Mouse (Mus musculus) ES-Bruce4 (cell line): Measurements from ENCODE around the gene Zfp978. TPM values are rescaled to one million over a fixed set of nuclear protein-coding genes. Genes with fewer than 3 reads are reported as not detected.
"Not testable (repeated sequence)": the region's sequence is repeated elsewhere in the genome, so short reads cannot be mapped to it uniquely, and the experiment has no call there.

Experiments
- H3K27ac ChIP-seq: 2 replicates; pipeline ENCODE4 v1.5.1; 2012; ENCODE audit warnings: low read length, inconsistent platforms; ENCODE audit not compliant: insufficient read depth
- H3K27me3 ChIP-seq: 2 replicates; pipeline ENCODE4 v1.6.1; 2012; ENCODE audit warnings: mild to moderate bottlenecking, low read length, inconsistent platforms; ENCODE audit not compliant: control insufficient read depth, poor library complexity, insufficient read depth, severe bottlenecking
- H3K36me3 ChIP-seq: 2 replicates; pipeline ENCODE4 v1.6.1; 2012; ENCODE audit warnings: inconsistent platforms, mild to moderate bottlenecking, low read length, moderate library complexity; ENCODE audit not compliant: control insufficient read depth, poor library complexity, insufficient read depth, severe bottlenecking
- H3K4me1 ChIP-seq: one replicate; pipeline ENCODE4 v1.8.1; 2011; ENCODE audit warnings: low read length; ENCODE audit not compliant: control insufficient read depth, insufficient read depth
- H3K4me3 ChIP-seq: 2 replicates; pipeline ENCODE4 v1.5.1; 2011; ENCODE audit warnings: low read depth, mild to moderate bottlenecking, low read length
- H3K9ac ChIP-seq: 2 replicates; pipeline ENCODE4 v1.6.1; 2012; ENCODE audit warnings: low read depth, mild to moderate bottlenecking, inconsistent platforms; ENCODE audit not compliant: poor library complexity, severe bottlenecking
- H3K9me3 ChIP-seq: replicated peaks from 2 replicates; pipeline ENCODE4 v1.6.1; 2012; ENCODE audit warnings: mild to moderate bottlenecking, low read length, inconsistent platforms; ENCODE audit not compliant: control insufficient read depth, poor library complexity, insufficient read depth, severe bottlenecking
- CTCF ChIP-seq: IDR thresholded peaks from one replicate; pipeline ENCODE4 v1.8.1; 2011; ENCODE audit warnings: low read depth, low read length
- polyA plus RNA-seq: library from polyadenylated mRNA; stranded (reverse); fragments of >200 nt; gene quantifications from 2 replicates; pipeline ENCODE4 v1.2.4, GENCODE M21; 2011; ENCODE audit warnings: low read depth; ENCODE audit not compliant: missing spikeins, insufficient read depth, insufficient read length

The Zfp978 gene
- polyA plus RNA-seq, 1 experiment: 46.3 TPM

DNA sequence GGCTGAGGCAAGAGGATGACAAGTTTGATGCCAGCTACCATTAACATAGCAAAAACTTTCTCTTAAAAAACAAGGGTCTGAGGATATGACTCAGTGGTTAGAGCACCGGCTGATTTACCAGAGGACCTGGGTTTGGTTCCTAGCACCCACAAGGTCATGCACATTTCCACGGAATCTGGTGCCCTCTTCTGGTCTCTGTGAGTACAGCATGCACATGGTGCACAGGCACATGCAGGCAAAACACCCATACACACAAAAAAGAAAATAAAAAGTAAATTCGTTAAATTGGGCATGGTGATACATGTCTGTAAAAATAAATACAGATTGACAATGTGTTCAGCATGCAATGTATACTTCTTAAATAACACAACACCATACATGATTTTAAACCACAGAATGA is 20.9 kb upstream of the Zfp978 start:
- TF ChIP-seq CTCF: peak; percentile 49
- peaks cover 24% of the 10 kb centered on the region for H3K9me3 ChIP-seq
- not testable (repeated sequence) for H3K36me3 ChIP-seq, H3K27ac ChIP-seq, H3K4me3 ChIP-seq, H3K27me3 ChIP-seq, H3K4me1 ChIP-seq, H3K9ac ChIP-seq

DNA sequence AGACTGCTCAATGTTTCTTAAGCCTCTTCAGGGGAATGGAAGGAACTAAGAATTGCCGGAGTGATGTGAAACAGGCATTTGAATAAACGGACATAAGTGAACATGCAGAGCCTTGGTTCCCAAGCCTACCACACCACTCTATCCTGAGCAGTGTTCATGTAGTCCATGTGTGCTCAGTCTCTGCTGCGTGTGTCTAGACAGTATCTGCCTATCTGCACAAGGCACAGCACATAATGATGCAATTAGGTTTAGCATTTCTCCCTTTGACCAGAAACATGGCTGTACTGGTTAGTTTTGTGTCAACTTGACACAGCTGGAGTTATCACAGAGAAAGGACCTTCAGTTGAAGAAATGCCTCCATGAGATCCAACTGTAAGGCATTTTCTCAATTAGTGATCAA is 20.2 kb upstream of the Zfp978 start:
- not testable (repeated sequence) for H3K36me3 ChIP-seq, H3K27ac ChIP-seq, H3K27me3 ChIP-seq, H3K4me1 ChIP-seq, H3K9ac ChIP-seq, H3K4me3 ChIP-seq
- H3K9me3 ChIP-seq: peaks cover 18% of the 10 kb centered on the region

DNA sequence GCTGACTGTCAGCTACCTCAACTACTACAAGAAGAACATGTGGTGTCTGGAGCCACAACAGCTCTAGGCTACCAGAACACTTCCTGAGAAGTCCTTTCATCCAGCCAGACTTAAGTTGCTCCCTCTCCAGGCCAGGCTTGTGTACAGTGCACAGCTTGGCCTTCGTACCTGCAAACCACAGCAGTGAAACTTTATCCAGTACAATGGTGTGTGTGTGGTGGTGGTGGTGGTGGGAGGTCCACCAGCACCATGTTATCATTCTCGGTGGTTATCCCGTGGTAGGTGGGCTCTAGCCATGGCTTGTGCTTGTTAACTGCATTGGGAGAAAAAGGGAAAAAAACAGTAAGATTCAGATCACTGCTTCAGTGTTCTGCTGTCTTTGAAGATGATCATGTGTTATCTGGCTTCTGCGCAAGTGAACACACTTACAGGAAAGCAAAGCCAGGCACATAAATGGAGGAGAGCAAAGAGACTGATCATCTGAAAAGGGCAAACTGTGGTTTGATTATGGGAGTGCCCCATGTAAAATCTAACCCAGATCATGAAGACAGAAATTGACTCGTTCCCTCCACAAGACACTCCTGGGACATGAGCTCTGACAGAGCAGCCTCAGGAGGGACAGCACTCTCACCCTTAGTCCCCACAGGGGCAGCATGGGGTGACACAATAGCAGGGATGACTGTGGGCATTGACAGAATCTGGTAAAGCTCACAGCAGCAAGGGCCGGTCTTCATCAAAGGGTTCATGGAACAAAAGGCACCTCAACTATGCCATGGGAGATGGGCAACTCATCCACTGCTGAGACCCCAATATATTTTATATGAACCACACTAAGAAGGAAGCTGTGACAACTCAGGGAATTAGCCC is 17.8 kb upstream of the Zfp978 start:
- H3K27ac ChIP-seq, H3K9ac ChIP-seq, H3K27me3 ChIP-seq, H3K4me1 ChIP-seq, H3K9me3 ChIP-seq, H3K36me3 ChIP-seq, H3K4me3 ChIP-seq: not testable (repeated sequence)

DNA sequence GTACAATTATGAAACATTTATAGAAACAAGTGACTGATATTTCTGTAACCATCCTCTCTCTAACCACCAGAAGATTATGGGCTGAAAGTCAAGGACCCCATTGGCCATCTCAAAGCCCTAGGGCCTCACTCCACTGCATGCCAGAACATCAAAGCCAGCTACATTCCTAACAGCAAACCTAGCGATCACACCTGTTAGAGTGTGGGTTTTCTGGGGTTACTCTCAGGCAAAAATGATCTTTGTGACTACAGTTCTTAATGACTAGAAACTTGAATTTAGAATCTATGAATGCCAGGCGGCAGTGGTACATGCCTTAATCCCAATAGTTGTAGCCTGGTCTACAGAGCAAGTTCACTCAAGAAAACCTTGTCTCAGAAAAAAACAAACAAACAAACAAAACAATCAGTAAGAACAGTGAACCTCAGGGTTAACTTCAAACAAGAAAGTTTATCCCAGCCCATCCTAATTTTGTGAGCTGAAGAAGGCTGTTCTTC is 16.0 kb upstream of the Zfp978 start:
- H3K9ac ChIP-seq, H3K27me3 ChIP-seq, H3K9me3 ChIP-seq, H3K4me1 ChIP-seq, H3K27ac ChIP-seq, H3K36me3 ChIP-seq, H3K4me3 ChIP-seq: not testable (repeated sequence)

DNA sequence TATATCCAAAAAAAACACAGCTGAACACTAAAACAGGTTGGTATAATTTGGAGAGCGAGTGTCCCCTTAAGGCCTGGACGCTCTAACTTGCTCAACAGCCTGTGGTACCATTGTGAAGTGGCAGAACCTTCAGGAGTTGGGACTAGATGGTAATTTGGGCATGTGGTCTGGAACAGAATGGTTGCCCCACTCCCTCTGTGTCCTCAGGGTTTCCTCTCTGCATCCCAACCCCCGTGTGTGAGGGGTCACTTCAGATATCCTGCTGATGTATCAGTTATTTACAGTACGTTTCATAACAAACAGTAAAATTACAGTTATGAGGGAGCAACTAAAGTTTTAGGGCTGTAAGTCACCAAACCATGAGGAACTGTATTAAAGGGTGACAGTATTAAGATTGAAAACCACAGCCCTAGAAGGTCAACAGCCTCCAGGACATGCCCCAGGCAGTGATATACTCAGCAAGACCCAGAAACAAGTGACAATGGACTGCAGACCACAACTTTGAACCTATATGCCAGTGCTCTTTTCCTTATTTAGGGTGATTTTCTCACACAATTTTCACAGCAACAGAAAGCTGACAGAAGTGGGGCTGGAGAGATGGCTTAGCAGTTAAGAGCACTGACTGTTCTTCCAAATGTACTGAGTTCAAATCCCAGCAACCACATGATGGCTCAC is 14.6 kb upstream of the Zfp978 start:
- H3K27ac ChIP-seq, H3K9ac ChIP-seq, H3K36me3 ChIP-seq, H3K27me3 ChIP-seq, H3K4me3 ChIP-seq, H3K4me1 ChIP-seq: not testable (repeated sequence)
- H3K9me3 ChIP-seq: peaks cover 10% of the 10 kb centered on the region

DNA sequence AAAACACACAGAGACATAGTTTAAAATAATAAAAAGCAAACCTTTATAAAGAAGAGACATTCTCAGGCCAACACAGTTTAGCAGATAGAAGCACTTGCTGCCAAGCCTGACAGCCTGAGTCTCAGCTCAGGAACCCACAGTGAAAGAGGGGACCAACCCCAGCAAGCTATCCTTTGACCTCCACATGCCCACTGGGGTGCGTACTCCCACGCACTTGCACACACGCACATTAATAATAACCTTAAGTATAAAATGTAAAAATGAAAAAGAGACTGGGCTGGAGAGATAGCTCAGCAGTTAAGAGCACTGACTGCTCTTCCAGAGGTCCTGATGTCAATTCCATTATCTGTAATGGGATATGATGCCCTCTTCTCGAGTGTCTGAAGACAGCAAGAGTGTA is 13.8 kb upstream of the Zfp978 start:
- not testable (repeated sequence) for H3K27me3 ChIP-seq, H3K9ac ChIP-seq, H3K4me3 ChIP-seq, H3K4me1 ChIP-seq, H3K27ac ChIP-seq, H3K36me3 ChIP-seq
- H3K9me3 ChIP-seq: peaks cover 10% of the 10 kb centered on the region

DNA sequence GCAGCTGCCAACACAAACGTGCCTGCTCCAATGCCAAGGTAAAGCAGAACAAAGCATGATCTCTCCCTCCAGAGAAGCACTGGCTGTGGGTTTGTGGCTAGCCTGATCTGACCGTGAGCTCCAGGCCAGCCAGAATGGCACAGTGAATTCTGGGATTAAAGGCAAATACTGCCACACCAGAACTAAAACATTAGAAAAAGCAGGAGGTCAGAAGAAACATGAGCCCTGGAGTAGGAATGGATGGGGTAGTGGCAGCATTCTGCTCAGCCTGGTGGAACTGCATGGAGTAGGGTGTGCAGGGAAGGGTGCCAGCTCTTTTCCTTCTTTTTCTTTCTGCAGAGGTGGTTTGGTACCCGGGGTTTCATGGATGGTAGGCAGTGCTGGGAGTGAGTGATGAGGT is 13.2 kb upstream of the Zfp978 start:
- not testable (repeated sequence) for H3K4me1 ChIP-seq, H3K36me3 ChIP-seq, H3K27me3 ChIP-seq, H3K9ac ChIP-seq, H3K27ac ChIP-seq, H3K4me3 ChIP-seq
- H3K9me3 ChIP-seq: peaks cover 10% of the 10 kb centered on the region

DNA sequence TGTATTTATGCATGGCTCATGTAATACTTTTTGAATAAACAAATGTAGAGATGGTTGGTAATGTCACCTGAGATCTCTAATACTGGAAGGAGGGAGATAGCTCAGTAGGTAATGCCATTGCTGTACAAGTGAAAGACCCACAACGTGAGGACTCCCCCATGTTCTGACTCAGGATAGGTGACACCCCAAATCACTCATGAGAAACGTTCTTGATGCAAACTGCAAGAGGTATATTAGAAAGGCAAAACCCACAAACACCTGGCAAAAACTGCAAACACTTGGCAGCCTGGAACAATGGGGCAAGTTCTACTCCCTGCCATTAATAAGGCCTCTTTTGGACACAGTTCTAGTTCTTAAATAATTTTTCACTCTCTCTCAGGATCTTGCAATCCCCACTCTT is 12.7 kb upstream of the Zfp978 start:
- not testable (repeated sequence) for H3K9ac ChIP-seq
- H3K9me3 ChIP-seq: peaks cover 10% of the 10 kb centered on the region

DNA sequence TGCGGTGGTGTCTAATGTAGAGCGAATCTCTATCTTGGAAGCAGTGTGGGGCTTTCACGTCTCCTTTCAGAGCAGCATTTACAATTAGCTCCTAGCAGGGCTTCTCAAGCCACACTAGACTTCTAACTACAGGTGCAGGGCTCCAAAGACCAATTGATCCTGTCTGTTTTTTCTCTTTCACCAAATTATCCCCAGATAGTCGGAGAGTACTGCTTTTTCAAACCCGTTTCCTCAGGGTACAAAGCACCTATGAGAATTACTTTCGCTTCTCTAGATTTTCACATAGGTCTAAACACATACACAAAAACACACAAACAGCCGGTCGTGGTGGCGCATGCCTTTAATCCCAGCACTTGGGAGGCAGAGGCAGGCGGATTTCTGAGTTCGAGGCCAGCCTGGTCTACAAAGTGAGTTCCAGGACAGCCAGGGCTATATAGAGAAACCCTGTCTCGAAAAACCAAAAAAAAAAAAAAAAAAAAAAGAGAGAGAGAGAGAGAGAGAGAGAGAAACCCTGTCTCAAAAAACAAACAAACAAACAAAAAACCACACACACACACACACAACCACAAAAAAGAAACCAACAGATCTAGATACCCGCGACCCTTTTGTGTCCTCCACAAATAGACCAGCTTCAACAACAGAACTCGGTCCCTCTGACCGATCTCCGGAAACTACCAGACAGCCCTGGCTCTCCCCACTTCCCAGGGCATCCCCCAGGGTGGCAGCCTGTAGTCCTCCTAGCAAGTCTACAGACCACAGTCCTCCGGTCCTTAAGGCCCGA is 12.0 kb upstream of the Zfp978 start:
- H3K27ac ChIP-seq, H3K27me3 ChIP-seq, H3K4me3 ChIP-seq, H3K9ac ChIP-seq, H3K36me3 ChIP-seq, H3K4me1 ChIP-seq: not testable (repeated sequence)
- H3K9me3 ChIP-seq: peaks cover 10% of the 10 kb centered on the region

More for the DNA sequence above, 12.7 kb upstream of the Zfp978 start:
- H3K36me3 ChIP-seq, H3K4me3 ChIP-seq, H3K27ac ChIP-seq, H3K27me3 ChIP-seq, H3K4me1 ChIP-seq: not testable (repeated sequence)
